Mouse (Mus musculus) myocyte (in vitro differentiated cells): ENCODE results near the gene Dctn1. TPM values are rescaled to one million over a fixed set of nuclear protein-coding genes. Genes with fewer than 3 reads are reported as not detected.

ENCODE experiments used
- H3K27me3 ChIP-seq: one replicate; pipeline ENCODE4 v1.6.1; 2011; ENCODE audit not compliant: control insufficient read depth, insufficient read depth, insufficient read length
- H3K36me3 ChIP-seq: one replicate; pipeline ENCODE4 v1.6.1; 2011; ENCODE audit not compliant: control insufficient read depth, insufficient read depth
- H3K4me2 ChIP-seq: one replicate; pipeline ENCODE4 v1.6.1; 2011; ENCODE audit warnings: low read depth, control low read depth
- H3K4me3 ChIP-seq: one replicate; pipeline ENCODE4 v1.5.1; 2011; ENCODE audit warnings: mild to moderate bottlenecking, control low read depth, moderate library complexity
- H3K79me2 ChIP-seq: one replicate; pipeline ENCODE4 v1.6.1; 2011; ENCODE audit not compliant: control insufficient read depth, insufficient read depth
- H3ac ChIP-seq: one replicate; pipeline ENCODE4 v1.6.1; 2011; ENCODE audit not compliant: control insufficient read depth, insufficient read length
- CEBPB ChIP-seq: IDR thresholded peaks from 2 replicates; pipeline ENCODE4 v1.6.1; 2011; ENCODE audit warnings: mild to moderate bottlenecking, moderate library complexity; ENCODE audit not compliant: poor library complexity, insufficient read depth, severe bottlenecking
- E2F4 ChIP-seq: IDR thresholded peaks from one replicate; pipeline ENCODE4 v1.6.1; 2011; ENCODE audit warnings: mild to moderate bottlenecking, control low read depth, moderate library complexity; ENCODE audit not compliant: insufficient read depth
- MAX ChIP-seq: IDR thresholded peaks from one replicate; pipeline ENCODE4 v1.6.1; 2011; ENCODE audit warnings: low read depth, mild to moderate bottlenecking, control low read depth
- MYOD1 ChIP-seq, 3 experiments: IDR thresholded peaks; one replicate each; pipeline ENCODE4 v1.6.1; 2011; ENCODE audit warnings: control low read depth in 2 of 3, low read depth in 2 of 3, mild to moderate bottlenecking in 2 of 3, moderate library complexity in 1 of 3; ENCODE audit not compliant: insufficient read length in 2 of 3, control insufficient read depth in 1 of 3
- MYOG ChIP-seq, 3 experiments: IDR thresholded peaks; one replicate each; pipeline ENCODE4 v1.6.1; 2011; ENCODE audit warnings: control low read depth in 2 of 3, low read depth in 2 of 3, mild to moderate bottlenecking in 2 of 3; ENCODE audit not compliant: insufficient read length in 2 of 3, control insufficient read depth in 1 of 3, insufficient read depth in 1 of 3
- POLR2A ChIP-seq: IDR thresholded peaks from one replicate; pipeline ENCODE4 v1.6.1; 2011; ENCODE audit warnings: low read depth, mild to moderate bottlenecking, control low read depth, moderate library complexity; ENCODE audit not compliant: insufficient read length
- POLR2AphosphoS2 ChIP-seq: IDR thresholded peaks from one replicate; pipeline ENCODE4 v1.6.1; 2011; ENCODE audit warnings: low read depth, control low read depth; ENCODE audit not compliant: insufficient read length
- REST ChIP-seq: IDR thresholded peaks from one replicate; pipeline ENCODE4 v1.6.1; 2011; ENCODE audit warnings: mild to moderate bottlenecking, control low read depth, moderate library complexity; ENCODE audit not compliant: insufficient read depth, insufficient read length
- SRF ChIP-seq: IDR thresholded peaks from one replicate; pipeline ENCODE4 v1.6.1; 2011; ENCODE audit warnings: low read depth; ENCODE audit not compliant: control insufficient read depth, insufficient read length
- TCF12 ChIP-seq: IDR thresholded peaks from one replicate; pipeline ENCODE4 v1.6.1; 2011; ENCODE audit warnings: mild to moderate bottlenecking, control low read depth; ENCODE audit not compliant: poor library complexity, insufficient read depth, severe bottlenecking
- TCF3 ChIP-seq: IDR thresholded peaks from one replicate; pipeline ENCODE4 v1.6.1; 2011; ENCODE audit warnings: low read depth, control low read depth; ENCODE audit not compliant: insufficient read length
- USF1 ChIP-seq: IDR thresholded peaks from one replicate; pipeline ENCODE4 v1.6.1; 2011; ENCODE audit warnings: low read depth, mild to moderate bottlenecking, control low read depth, moderate library complexity
- polyA plus RNA-seq: library from polyadenylated mRNA; unstranded; fragments of >200 nt; fragmentation: generic; extraction: Trizol; gene quantifications from one replicate; pipeline ENCODE4 v1.2.1, GENCODE M21; 2012; ENCODE audit warnings: missing spikeins

The Dctn1 gene
- polyA plus RNA-seq, 1 experiment, result 106 TPM

DNA sequence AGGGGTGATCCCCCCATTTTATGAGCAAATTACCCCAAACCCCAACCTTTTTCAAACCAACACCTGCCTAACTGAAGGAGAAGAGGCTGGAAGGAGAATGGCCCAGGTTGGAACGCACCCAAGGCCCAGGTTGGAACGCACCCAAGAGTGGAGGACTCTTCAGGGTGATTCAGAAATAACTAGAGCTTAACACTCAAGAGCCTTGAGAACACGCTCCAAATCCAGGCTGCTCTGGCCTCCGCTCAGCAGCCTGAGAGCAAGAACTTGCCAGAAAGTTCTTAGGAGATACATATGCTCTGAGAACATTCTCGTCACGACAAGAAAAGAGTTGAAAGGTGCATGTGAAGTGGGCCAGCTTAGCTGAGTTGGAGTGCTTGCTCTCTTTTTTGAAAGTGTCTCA lies 79.4 kb downstream of the Dctn1 start:
- no peaks in the 10 kb centered on the region for H3K36me3 ChIP-seq
- no peak overlapping the region for H3K4me3 ChIP-seq
- H3ac ChIP-seq, result no peak overlapping the region
- no peaks in the 10 kb centered on the region for H3K79me2 ChIP-seq
- peaks cover 54% of the 10 kb centered on the region for H3K27me3 ChIP-seq
- TF ChIP-seq E2F4, result no peak
- TF ChIP-seq SRF, result no peak
- no peak for TF ChIP-seq MYOD1 (IDR thresholded peaks at IDR 0.05; ENCODE audit: control insufficient read depth in 1 of 3, insufficient read length in 2 of 3, low read depth in 2 of 3)
- no peak for TF ChIP-seq TCF12
- no peak for TF ChIP-seq REST
- H3K4me2 ChIP-seq, result no peak overlapping the region

- Histone ChIP-seq H3K4me2 (no peak overlapping the region), H3K36me3 (no peaks in the 10 kb centered on the region), H3ac (no peak overlapping the region), H3K4me3 (no peak overlapping the region), H3K27me3 (peaks cover 46% of the 10 kb centered on the region), H3K79me2 (no peaks in the 10 kb centered on the region)
- TF ChIP-seq CEBPB (no peak), MAX (no peak), USF1 (no peak), MYOG (IDR thresholded peaks at IDR 0.05; ENCODE audit: control insufficient read depth in 1 of 3, insufficient read depth in 1 of 3, insufficient read length in 2 of 3, low read depth in 2 of 3) (no peak), TCF3 (no peak), TCF12 (no peak), MYOD1 (IDR thresholded peaks at IDR 0.05; ENCODE audit: control insufficient read depth in 1 of 3, insufficient read length in 2 of 3, low read depth in 2 of 3) (no peak), E2F4 (no peak), REST (no peak), SRF (no peak)
Observed at GRCm38 (mm10) chr6:83245997-83246396, 80.3 kb downstream of the Dctn1 start.

DNA sequence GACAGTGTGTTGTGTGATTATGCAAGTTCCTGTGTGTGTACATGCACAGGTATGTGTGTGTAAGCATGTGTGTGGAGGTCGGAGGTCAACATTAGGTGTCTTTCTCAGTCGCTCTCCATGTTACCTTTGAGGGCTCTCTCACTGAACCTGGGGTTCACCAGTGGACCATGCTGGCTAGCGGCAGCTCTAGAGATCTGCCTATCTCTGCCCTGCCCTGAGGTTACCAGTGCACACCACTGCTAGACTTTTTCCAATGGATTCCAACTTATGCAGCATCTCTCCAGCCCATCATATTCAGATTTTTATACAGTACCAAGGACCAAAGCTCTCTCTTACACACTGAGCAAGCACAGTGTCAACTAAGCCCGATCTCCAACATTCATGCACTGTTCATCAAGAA lies 81.0 kb downstream of the Dctn1 start:
- no peaks in the 10 kb centered on the region for H3K79me2 ChIP-seq
- H3ac ChIP-seq, result no peak overlapping the region

GRCm38 (mm10) chr6:83247153-83247552 lies 81.4 kb downstream of the Dctn1 start:
- no peaks in the 10 kb centered on the region for H3K79me2 ChIP-seq
- no peaks in the 10 kb centered on the region for H3K36me3 ChIP-seq
- H3K4me3 ChIP-seq, result no peak overlapping the region
- H3K4me2 ChIP-seq, result no peak overlapping the region
- H3ac ChIP-seq, result no peak overlapping the region
- TF ChIP-seq MAX (no peak), MYOD1 (IDR thresholded peaks at IDR 0.05; ENCODE audit: control insufficient read depth in 1 of 3, insufficient read length in 2 of 3, low read depth in 2 of 3) (no peak), CEBPB (no peak), SRF (no peak), MYOG (IDR thresholded peaks at IDR 0.05; ENCODE audit: control insufficient read depth in 1 of 3, insufficient read depth in 1 of 3, insufficient read length in 2 of 3, low read depth in 2 of 3) (no peak), REST (no peak)
- peaks cover 35% of the 10 kb centered on the region for H3K27me3 ChIP-seq

More for the DNA sequence above, 81.0 kb downstream of the Dctn1 start:
- TF ChIP-seq CEBPB, result no peak
- no peak for TF ChIP-seq POLR2A
- no peak for TF ChIP-seq E2F4
- TF ChIP-seq MYOD1 (IDR thresholded peaks at IDR 0.05; ENCODE audit: control insufficient read depth in 1 of 3, insufficient read length in 2 of 3, low read depth in 2 of 3), result no peak
- TF ChIP-seq POLR2AphosphoS2, result no peak
- TF ChIP-seq MYOG (IDR thresholded peaks at IDR 0.05; ENCODE audit: control insufficient read depth in 1 of 3, insufficient read depth in 1 of 3, insufficient read length in 2 of 3, low read depth in 2 of 3), result no peak
- TF ChIP-seq USF1, result no peak
- peaks cover 38% of the 10 kb centered on the region for H3K27me3 ChIP-seq
- no peak overlapping the region for H3K4me3 ChIP-seq
- no peaks in the 10 kb centered on the region for H3K36me3 ChIP-seq
- H3K4me2 ChIP-seq, result no peak overlapping the region

Other genes starting within 250 kb of the Dctn1 start
- 0.54 TPM for gene Sema4f, start 226.2 kb upstream of the Dctn1 start, polyA plus RNA-seq
- gene M1ap, start 219.0 kb upstream of the Dctn1 start, polyA plus RNA-seq, result 0.92 TPM
- 41.3 TPM for gene Dok1, start 132.4 kb upstream of the Dctn1 start, polyA plus RNA-seq
- 14.4 TPM for gene Loxl3, start 131.7 kb upstream of the Dctn1 start, polyA plus RNA-seq
- gene Aup1, start 111.4 kb upstream of the Dctn1 start, polyA plus RNA-seq, result 199 TPM
- 96.2 TPM for gene Htra2, start 110.6 kb upstream of the Dctn1 start, polyA plus RNA-seq
- gene Dqx1, start 108.1 kb upstream of the Dctn1 start, polyA plus RNA-seq, result 0.24 TPM
- 0.06 TPM for gene Tlx2, start 95.6 kb upstream of the Dctn1 start, polyA plus RNA-seq
- gene Pcgf1, start 88.1 kb upstream of the Dctn1 start, polyA plus RNA-seq, result 13.0 TPM
- gene Lbx2, start 79.6 kb upstream of the Dctn1 start, polyA plus RNA-seq, result 0.07 TPM
- gene Ccdc142, start 64.3 kb upstream of the Dctn1 start, polyA plus RNA-seq, result 1.2 TPM
- 0.96 TPM for gene Gm42688, start 64.3 kb upstream of the Dctn1 start, polyA plus RNA-seq
- gene Mrpl53, start 56.9 kb upstream of the Dctn1 start, polyA plus RNA-seq, result 177 TPM
- gene Mogs, start 50.4 kb upstream of the Dctn1 start, polyA plus RNA-seq, result 33.2 TPM
- gene Wbp1, start 44.4 kb upstream of the Dctn1 start, polyA plus RNA-seq, result 79.6 TPM
- gene Ino80b, start 40.5 kb upstream of the Dctn1 start, polyA plus RNA-seq, result 38.3 TPM
- 29.7 TPM for gene Rtkn, start 30.5 kb upstream of the Dctn1 start, polyA plus RNA-seq
- gene Wdr54, start 9.5 kb upstream of the Dctn1 start, polyA plus RNA-seq, result 12.3 TPM
- 1.9 TPM for gene 1700003E16Rik, start 9.5 kb upstream of the Dctn1 start, polyA plus RNA-seq
- gene Slc4a5, start 53.9 kb downstream of the Dctn1 start, polyA plus RNA-seq, result 0.02 TPM
- gene Mthfd2, start 160.0 kb downstream of the Dctn1 start, polyA plus RNA-seq, result 260 TPM
- 22.8 TPM for gene Mob1a, start 160.1 kb downstream of the Dctn1 start, polyA plus RNA-seq
- gene Bola3, start 183.2 kb downstream of the Dctn1 start, polyA plus RNA-seq, result 104 TPM